Mouse (Mus musculus) liver, embryonic 14.5 days (tissue): ENCODE results near the gene Tkfc.

Source experiments
- CTCF ChIP-seq: IDR thresholded peaks from 2 replicates; pipeline ENCODE4 v1.5.1; 2016; ENCODE audit warnings: antibody characterized with exemption, low read depth, control low read depth
- EP300 ChIP-seq: IDR thresholded peaks from 2 replicates; pipeline ENCODE4 v1.6.1; 2016; ENCODE audit warnings: antibody characterized with exemption, low read depth

- TF ChIP-seq CTCF (no peak), EP300 (no peak)
Measured at GRCm38 (mm10) chr19:10603660-10604523, 1.6 kb downstream of the Tkfc start.
